Mouse (Mus musculus): ENCODE measurements around the gene 4930512M02Rik.
"Not testable (repeated sequence)": the region's sequence is repeated elsewhere in the genome, so short reads cannot be mapped to it uniquely, and the experiment has no call there.

The 4930512M02Rik gene

DNA sequence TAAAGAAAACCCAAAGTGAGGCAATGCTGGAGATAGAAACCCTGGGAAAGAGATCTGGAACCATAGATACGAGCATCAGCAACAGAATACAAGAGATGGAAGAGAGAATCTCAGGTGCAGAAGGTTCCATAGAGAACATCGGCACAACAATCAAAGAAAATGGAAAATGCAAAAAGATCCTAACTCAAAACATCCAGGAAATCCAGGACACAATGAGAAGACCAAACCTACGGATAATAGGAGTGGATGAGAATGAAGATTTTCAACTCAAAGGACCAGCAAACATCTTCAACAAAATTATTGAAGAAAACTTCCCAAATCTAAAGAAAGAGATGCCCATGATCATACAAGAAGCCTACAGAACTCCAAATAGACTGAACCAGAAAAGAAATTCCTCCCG, at the start of gene 4930512M02Rik:
4930512M02Rik (minus strand) TSS at position 101 of the 400 bp plus-strand sequence.
- not testable (repeated sequence) for DNase-seq (ENCODE audit: low read depth, low spot score)

- no peak for DNase-seq (ENCODE audit: low read depth, low spot score)
Measured at GRCm38 (mm10) chr11:11677165-11677564, 49.5 kb upstream of the 4930512M02Rik start.

- no peak for DNase-seq (ENCODE audit: low read depth, low spot score)
Measured at GRCm38 (mm10) chr11:11676068-11676741, 48.6 kb upstream of the 4930512M02Rik start.

GRCm38 (mm10) chr11:11675063-11675462, 47.4 kb upstream of the 4930512M02Rik start:
- no peak for DNase-seq (ENCODE audit: low read depth, low spot score)

GRCm38 (mm10) chr11:11672974-11673373, 45.3 kb upstream of the 4930512M02Rik start:
- DNase-seq (ENCODE audit: low read depth, low spot score), result no peak

GRCm38 (mm10) chr11:11667922-11668290, 40.3 kb upstream of the 4930512M02Rik start:
- no peak for DNase-seq (ENCODE audit: low read depth, low spot score)

DNA sequence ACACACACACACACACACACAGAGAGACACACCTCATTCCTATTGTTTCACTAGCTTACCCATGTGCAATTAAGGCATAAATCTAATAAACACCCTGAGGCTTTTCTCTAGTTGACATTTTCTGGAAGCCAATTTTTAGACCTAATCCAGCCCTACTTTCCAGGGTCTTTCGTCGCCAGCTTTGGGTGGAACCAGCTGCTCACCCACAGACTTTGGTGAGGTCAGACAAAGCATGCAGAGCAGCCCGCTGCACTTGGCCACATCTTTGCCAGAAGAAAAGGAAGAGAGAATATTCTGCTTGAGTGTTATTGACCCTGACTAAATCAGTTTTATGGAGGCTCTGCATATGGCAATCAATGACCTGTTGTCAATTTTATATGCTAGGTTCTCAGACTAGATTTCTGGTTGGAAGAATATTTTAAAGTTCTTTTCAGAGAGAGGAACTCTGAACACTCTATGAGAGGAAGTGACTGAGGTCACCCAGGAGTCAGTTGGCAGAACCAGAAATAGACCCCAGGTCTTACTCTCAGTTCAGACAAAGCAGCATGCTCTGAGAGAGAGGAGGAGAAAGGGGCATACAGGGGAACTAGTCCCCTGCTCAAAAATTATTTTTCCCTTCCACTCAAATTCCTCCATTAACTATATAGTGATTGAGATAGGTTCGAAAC, 39.8 kb upstream of the 4930512M02Rik start:
- DNase-seq (ENCODE audit: low read depth, low spot score), result no peak

DNA sequence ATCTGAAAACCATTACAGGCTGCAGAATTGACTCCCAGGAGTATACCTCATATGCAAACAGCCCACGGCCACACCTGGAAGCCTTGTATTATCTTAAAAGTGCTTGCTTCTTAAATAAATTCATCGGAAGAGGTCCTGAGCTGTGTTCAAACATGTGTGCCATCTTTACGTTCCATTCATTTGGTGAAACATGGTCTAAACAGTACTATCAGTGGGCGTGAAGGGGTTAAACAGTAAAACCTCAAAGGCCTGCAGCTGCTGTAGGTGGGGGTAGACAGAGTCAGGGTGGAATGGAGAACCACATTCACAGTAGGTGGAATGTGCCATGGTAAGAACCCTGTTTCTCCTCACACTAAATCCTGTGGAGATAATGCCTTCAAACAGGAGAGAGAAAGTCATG, 33.0 kb upstream of the 4930512M02Rik start:
- DNase-seq (ENCODE audit: low read depth, low spot score), result no peak

DNA sequence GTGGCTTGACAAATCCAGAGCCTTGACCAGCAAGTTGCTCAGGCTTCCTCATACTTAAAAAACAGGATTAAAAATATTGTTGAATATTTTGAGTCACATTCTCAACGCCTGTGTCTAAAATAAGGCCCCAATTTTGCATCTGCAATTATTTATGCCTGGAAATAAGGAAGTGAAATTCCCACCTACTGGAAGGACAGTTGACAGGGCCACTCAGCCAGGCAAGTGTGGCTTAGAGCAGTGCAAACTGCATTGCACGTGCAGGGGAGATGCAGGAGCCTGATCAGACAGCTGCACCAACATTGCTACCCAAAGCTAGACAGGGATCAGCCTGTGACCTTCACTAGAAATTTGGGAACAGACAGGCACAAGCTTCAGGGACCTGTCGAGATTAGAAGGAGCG, 31.2 kb upstream of the 4930512M02Rik start:
- DNase-seq (ENCODE audit: low read depth, low spot score), result no peak

GRCm38 (mm10) chr11:11657634-11658033, 30.0 kb upstream of the 4930512M02Rik start:
- DNase-seq (ENCODE audit: low read depth, low spot score), result no peak

- no peak for DNase-seq (ENCODE audit: low read depth, low spot score)
Measured at GRCm38 (mm10) chr11:11656995-11657530, 29.4 kb upstream of the 4930512M02Rik start.

GRCm38 (mm10) chr11:11656388-11656787, 28.8 kb upstream of the 4930512M02Rik start:
- no peak for DNase-seq (ENCODE audit: low read depth, low spot score)

- no peak for DNase-seq (ENCODE audit: low read depth, low spot score)
Measured at GRCm38 (mm10) chr11:11644303-11644702, 16.7 kb upstream of the 4930512M02Rik start.

- no peak for DNase-seq (ENCODE audit: low read depth, low spot score)
Measured at GRCm38 (mm10) chr11:11624073-11624705, 3.4 kb downstream of the 4930512M02Rik start.

DNA sequence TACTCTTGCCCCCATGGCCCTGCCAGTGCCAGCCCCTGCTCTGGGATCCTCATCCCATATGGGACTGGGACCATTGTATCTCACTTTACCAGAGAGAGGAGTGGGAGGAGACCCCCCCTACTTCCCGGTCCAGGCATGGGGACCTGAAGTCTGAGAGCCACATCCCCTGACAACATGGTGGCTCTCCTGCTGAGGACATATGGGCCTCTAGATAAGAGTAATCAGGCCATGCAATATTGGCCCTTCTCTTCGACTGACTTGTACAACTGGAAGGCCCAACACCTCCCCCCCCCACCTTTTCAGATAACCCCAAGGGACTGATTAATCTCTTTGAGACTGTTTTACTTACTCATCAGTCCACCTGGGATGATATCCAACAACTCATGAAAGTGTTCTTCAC, 18.4 kb downstream of the 4930512M02Rik start:
- DNase-seq (ENCODE audit: low read depth, low spot score), result no peak

DNA sequence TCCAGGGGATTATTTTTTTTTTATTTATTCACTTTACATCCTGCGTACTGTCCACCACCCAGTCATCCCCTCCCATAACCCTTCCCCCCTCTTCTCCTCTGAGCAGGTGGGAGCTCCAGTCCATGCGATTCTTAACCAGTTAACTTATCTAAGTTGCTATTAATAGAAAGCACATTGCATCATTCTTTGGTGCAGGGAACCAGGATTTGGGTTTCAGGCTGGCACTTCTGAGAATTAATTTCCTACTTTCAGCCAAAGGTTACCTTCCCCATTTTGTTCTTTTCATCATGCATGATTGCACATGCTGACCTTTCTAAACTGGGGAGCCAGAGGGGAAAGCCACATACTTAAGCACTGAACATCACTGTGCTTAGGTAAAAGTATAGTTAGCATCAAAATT, 40.3 kb downstream of the 4930512M02Rik start:
- DNase-seq (ENCODE audit: low read depth, low spot score), result no peak

DNA sequence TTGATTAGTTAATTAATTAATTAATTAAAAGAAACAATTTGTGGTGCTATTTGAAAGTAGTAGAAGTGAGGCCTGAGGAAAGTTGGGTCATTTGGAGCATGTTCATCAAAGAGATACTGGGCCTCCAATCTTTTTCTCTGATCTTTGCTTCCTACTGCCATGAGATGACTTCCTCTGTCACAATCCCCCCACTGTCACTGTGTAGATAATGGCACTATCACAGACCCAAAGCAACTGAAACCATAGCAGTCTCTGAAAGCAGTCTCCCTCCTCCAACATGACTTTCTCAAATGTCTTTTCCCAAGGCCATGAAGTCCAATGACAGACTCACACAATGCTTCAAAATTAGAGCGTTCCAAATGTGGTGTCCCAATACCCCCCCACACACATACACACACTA, 41.2 kb downstream of the 4930512M02Rik start:
- DNase-seq (ENCODE audit: low read depth, low spot score), result no peak

DNA sequence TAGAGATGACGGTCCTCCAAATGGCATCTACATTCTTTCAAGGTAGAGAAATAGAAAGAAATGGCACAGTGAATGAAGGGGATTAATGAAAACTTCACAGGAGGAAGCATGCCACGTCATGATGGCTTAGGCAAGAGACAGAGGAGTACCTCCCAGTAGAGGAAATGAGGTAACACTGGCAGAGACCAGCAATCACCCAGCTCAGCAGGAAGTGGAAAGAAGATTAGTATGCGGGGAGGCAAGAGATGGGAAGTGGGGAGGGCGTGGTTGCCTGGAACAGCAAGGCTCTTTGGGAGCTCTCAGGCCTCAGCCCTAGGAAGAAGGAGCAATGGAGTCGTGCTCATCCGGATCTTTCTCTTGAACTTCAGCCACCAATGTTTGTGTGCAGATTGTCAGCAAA, 53.9 kb downstream of the 4930512M02Rik start:
- DNase-seq (ENCODE audit: low read depth, low spot score), result no peak

GRCm38 (mm10) chr11:11570747-11571146, 56.9 kb downstream of the 4930512M02Rik start:
- no peak for DNase-seq (ENCODE audit: low read depth, low spot score)

DNA sequence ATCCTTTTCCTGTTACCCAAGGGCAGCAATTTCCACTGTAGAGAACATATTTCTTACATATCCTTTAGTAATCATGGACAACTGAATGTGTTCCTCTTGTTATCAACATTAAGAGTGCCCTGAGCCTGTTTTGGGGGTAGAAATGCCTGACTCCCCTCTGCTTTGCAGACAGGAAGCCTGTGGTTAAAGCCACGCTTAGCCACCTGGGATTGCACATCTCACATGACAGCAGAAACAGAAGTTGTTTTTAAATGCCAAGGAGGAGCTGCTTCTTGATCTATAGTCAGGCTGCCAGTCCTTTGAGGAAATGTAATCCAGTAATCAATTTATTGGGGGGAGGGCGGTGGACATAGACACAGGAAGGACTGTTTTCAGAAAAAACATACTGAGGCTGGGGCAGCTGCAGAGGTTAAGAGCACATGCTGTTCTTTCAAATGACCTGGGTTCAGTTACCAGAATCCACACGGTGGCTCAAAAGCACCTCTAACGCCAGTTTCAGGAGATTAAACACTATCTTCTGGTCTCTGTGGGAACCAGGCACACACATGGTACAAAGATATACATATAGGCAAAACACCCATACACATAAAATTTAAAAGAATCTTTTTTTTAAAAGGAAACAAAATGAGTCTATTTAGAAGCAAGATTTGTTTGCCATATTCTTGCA, 58.0 kb downstream of the 4930512M02Rik start:
- no peak for DNase-seq (ENCODE audit: low read depth, low spot score)

- no peak for DNase-seq (ENCODE audit: low read depth, low spot score)
Measured at GRCm38 (mm10) chr11:11568033-11568432, 59.6 kb downstream of the 4930512M02Rik start.
